Mouse (Mus musculus) stomach, postnatal 0 days (tissue): ENCODE measurements at regions not wholly inside any gene's neighbourhood (a gene's known extent, or its start where the extent isn't known, plus 50 kb on each side); places are given as distances from the start of the nearest gene placed in this dataset.

Source experiments
- CTCF ChIP-seq: IDR thresholded peaks from 2 replicates; pipeline ENCODE4 v1.5.1; 2016; ENCODE audit warnings: antibody characterized with exemption, low read depth, mild to moderate bottlenecking, moderate library complexity
- EP300 ChIP-seq: optimal IDR thresholded peaks from 2 replicates; pipeline ENCODE3; 2016; ENCODE audit warnings: antibody characterized with exemption

DNA sequence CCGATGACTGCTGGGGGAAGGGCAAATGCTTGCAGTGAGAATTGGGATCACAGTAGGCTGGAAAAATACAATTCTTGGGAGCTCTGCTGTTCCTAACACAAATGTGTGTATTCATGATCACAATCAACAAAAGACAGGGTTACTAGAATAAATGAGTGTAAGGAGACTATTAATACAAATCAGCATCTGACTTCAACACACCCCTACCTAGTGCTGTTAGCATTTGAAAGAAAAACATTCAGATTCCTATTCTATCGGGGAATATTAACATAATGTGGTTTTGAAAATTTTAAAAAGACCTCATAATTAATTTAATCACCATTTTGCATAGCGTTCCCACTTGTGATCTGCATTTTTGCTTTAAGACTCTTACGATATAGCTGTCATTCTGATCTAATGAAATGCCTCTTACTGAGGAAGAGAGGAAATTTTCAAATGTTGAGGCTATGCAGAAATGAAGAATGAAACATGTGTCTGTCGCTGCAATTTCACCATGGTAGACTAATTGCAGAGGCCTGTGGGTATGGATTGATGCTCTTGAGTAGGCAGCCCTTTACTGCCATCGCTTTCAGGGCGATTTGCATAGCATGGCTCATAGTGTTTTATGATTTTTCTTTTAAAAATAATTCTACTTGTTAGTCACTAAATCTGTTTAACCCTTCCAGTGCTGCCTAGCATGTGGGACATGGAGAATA, 410.8 kb downstream of the Hsfy2 start:
- TF ChIP-seq CTCF, result no peak
- TF ChIP-seq EP300, result no peak
